Mouse (Mus musculus) heart, embryonic 16.5 days (tissue): ENCODE results near the gene Rtkn. TPM values are rescaled to one million over a fixed set of nuclear protein-coding genes. Genes with fewer than 3 reads are reported as not detected.

Source experiments
- ATAC-seq: fragments of 200-750 bp; cut with Nextera tagmentation; replicated peaks from 2 replicates; pipeline ENCODE4 v1.8.0; 2017; ENCODE audit warnings: moderate number of reproducible peaks; ENCODE audit not compliant: insufficient read depth, low FRiP score; ENCODE audit errors: extremely low read depth
- H3K27ac ChIP-seq: fragments of 300-500 bp; sonication (generic); 2 replicates; pipeline ENCODE4 v1.5.1; 2014; ENCODE audit warnings: mild to moderate bottlenecking, low read length, control low read depth, moderate library complexity
- H3K27me3 ChIP-seq: fragments of 300-500 bp; sonication (generic); 2 replicates; pipeline ENCODE4 v1.6.1; 2014; ENCODE audit warnings: low read length, mixed read lengths; ENCODE audit not compliant: control insufficient read depth, insufficient read depth
- H3K36me3 ChIP-seq: fragments of 300-500 bp; sonication (generic); 2 replicates; pipeline ENCODE4 v1.6.1; 2014; ENCODE audit not compliant: control insufficient read depth, insufficient read depth
- H3K4me1 ChIP-seq: fragments of 300-500 bp; sonication (generic); 2 replicates; pipeline ENCODE4 v1.6.1; 2014; ENCODE audit warnings: low read length, mixed read lengths; ENCODE audit not compliant: control insufficient read depth, insufficient read depth
- H3K4me2 ChIP-seq: fragments of 300-500 bp; sonication (generic); 2 replicates; pipeline ENCODE4 v1.6.1; 2014; ENCODE audit warnings: low read depth, mild to moderate bottlenecking, control low read depth, low read length
- H3K4me3 ChIP-seq: fragments of 300-500 bp; sonication (generic); 2 replicates; pipeline ENCODE4 v1.5.1; 2014; ENCODE audit warnings: mild to moderate bottlenecking, control low read depth, low read length
- H3K9ac ChIP-seq: fragments of 300-500 bp; sonication (generic); 2 replicates; pipeline ENCODE4 v1.6.1; 2014; ENCODE audit warnings: low read length, control low read depth
- H3K9me3 ChIP-seq: fragments of 300-500 bp; sonication (generic); replicated peaks from 2 replicates; pipeline ENCODE4 v1.6.1; 2016; ENCODE audit warnings: low read length; ENCODE audit not compliant: control insufficient read depth
- WGBS: fragments of 180-500 bp; shearing (Covaris S2); extraction: QIAGEN DNeasy Blood & Tissue Kit; methylation state at CpG from one replicate; pipeline ENCODE4 v1.1.7; 2014; 5-methylcytosine and 5-hydroxymethylcytosine counted together
- polyA plus RNA-seq: library from polyadenylated mRNA; unstranded; fragments of >200 nt; fragmentation: Nextera tagmentation; extraction: Ambion mirVana; gene quantifications from 2 replicates; pipeline ENCODE4 v1.2.1, GENCODE M21; 2015

The Rtkn gene
- polyA plus RNA-seq, 1 experiment from 2014 or later, result 21.1 TPM

DNA sequence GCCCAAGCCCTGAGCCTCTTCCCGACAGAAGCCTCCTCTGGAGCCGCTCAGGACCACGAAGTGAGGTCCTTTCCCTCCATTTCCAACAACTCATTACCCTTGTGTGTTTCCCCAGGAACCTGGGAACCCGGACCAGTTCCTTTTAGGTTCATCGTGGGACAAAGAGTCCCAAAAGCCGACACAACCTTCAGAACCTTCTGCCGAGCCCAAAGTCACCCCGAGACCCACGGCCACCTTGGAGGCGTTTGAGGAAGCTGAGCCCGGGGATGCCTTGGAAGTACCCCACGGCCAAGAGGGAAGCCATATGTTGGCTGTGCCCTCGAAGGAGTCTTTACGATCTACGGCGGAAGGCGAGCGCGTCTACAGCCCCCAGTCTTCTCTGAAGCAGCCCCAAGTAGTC, 26.2 kb downstream of the Rtkn start:
- no peaks in the 10 kb centered on the region for H3K9me3 ChIP-seq
- peaks cover 18% of the 10 kb centered on the region for H3K4me1 ChIP-seq
- no peak for ATAC-seq
- peaks cover 22% of the 10 kb centered on the region for H3K27me3 ChIP-seq
- no peak overlapping the region for H3K27ac ChIP-seq
- H3K4me3 ChIP-seq, result peak overlapping the region; percentile 53
- peak overlapping the region; percentile 65 for H3K9ac ChIP-seq
- H3K4me2 ChIP-seq, result peak overlapping the region; percentile 85
- WGBS, result 9% methylated on average over 19 of the region's 19 CpGs
- H3K36me3 ChIP-seq, result no peaks in the 10 kb centered on the region

DNA sequence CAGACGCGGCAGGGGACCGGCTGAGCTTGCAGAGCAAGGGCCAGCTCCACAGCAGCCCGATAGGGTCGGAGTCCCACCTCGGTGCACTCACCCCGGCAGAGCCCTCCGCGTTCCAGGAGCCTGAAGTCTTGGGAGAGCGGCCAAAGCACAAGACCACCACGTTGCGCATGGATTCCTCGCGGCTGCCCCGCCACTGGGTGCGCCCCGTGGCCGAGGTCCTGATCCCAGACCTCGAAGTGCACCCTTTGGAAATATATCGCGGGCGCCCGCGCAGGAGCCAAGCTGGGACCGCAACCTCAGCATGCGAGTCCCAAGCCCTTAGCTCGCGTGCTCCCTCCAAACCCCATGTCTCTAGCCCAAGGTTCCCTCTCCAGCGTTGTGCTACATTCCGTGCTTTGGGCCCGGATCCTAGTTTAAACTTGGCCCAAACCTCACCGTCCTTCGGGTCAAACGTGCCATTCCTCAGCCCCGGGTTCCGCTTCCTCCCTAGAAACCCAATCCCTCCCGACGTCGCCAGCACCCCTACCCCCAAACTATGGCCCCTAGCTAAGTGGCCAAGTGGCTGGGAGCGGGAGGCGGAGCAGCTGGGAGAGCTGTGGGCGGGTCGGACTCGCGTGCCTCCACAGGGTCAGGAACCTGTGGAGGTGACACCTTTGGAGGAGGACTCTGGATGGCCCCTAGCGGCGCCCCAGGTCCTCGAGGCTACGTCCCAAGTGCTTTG, 26.8 kb downstream of the Rtkn start:
- Histone ChIP-seq H3K4me2 (peak overlapping the region; percentile 85), H3K27ac (no peak overlapping the region), H3K4me1 (peaks cover 22% of the 10 kb centered on the region), H3K4me3 (peak overlapping the region; percentile 53), H3K9ac (peak overlapping the region; percentile 65), H3K36me3 (no peaks in the 10 kb centered on the region), H3K9me3 (no peaks in the 10 kb centered on the region), H3K27me3 (peaks cover 22% of the 10 kb centered on the region)
- no peak for ATAC-seq
- WGBS, result under 1% methylated on average over 49 of the region's 49 CpGs

DNA sequence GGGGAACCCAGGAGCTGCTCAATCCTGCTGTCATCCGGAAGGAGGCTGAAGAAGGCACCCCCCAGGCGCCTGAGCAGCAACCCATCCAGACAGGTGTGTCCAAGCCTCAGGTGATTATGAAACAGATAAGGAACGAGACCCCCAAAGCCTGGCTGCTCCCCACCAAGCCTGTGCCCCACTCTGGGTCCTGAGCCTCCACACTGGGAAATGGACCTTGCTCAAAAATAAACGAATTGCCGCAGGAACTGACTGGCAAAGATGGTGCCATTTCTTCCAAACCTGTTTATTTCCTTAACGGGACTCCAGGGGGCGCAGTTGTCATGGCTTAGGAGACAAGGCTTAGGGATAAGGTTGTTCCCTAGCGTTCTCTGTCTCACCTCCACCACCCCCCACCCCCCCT, 27.4 kb downstream of the Rtkn start:
- Histone ChIP-seq H3K27ac (no peak overlapping the region), H3K9ac (no peak overlapping the region), H3K9me3 (no peaks in the 10 kb centered on the region), H3K36me3 (no peaks in the 10 kb centered on the region), H3K4me1 (peaks cover 24% of the 10 kb centered on the region), H3K4me3 (peak overlapping the region; percentile 53), H3K27me3 (peaks cover 22% of the 10 kb centered on the region), H3K4me2 (peak overlapping the region; percentile 85)
- WGBS, result under 1% methylated on average over 8 of the region's 8 CpGs
- no peak for ATAC-seq

GRCm38 (mm10) chr6:83165026-83165606, 29.9 kb downstream of the Rtkn start:
- H3K27ac ChIP-seq, result peak overlapping the region; percentile 65
- ATAC-seq, result no peak
- H3K9me3 ChIP-seq, result no peaks in the 10 kb centered on the region

GRCm38 (mm10) chr6:83165607-83166242, 30.5 kb downstream of the Rtkn start, which contains the start of gene Dctn1:
Gene Dctn1 (plus strand): TSS chr6:83165920.
- Histone ChIP-seq H3K4me2 (peak within 1 kb of the TSS; percentile 85), H3K27me3 (peaks cover 18% of the 10 kb centered on the region), H3K27ac (peak within 1 kb of the TSS; percentile 65), H3K4me1 (peaks cover 24% of the 10 kb centered on the region), H3K9me3 (no peaks in the 10 kb centered on the region), H3K9ac (peak within 1 kb of the TSS; percentile 83), H3K4me3 (peak within 1 kb of the TSS; percentile 79), H3K36me3 (no peaks in the 10 kb centered on the region)
- ATAC-seq, result peak; percentile 82
- under 1% methylated on average over 56 of the region's 58 CpGs for WGBS

More at GRCm38 (mm10) chr6:83165026-83165606, 29.9 kb downstream of the Rtkn start:
- H3K4me2 ChIP-seq, result peak overlapping the region; percentile 85
- H3K36me3 ChIP-seq, result no peaks in the 10 kb centered on the region
- peak overlapping the region; percentile 79 for H3K4me3 ChIP-seq
- H3K4me1 ChIP-seq, result peaks cover 24% of the 10 kb centered on the region
- H3K9ac ChIP-seq, result peak overlapping the region; percentile 83
- peaks cover 22% of the 10 kb centered on the region for H3K27me3 ChIP-seq
- 6% methylated on average over 6 of the region's 6 CpGs for WGBS

- Histone ChIP-seq H3K36me3 (no peaks in the 10 kb centered on the region), H3K4me3 (peak overlapping the region; percentile 79), H3K27me3 (peaks cover 13% of the 10 kb centered on the region), H3K9me3 (no peaks in the 10 kb centered on the region), H3K9ac (peak overlapping the region; percentile 83), H3K4me2 (peak overlapping the region; percentile 85), H3K27ac (peak overlapping the region; percentile 65), H3K4me1 (peaks cover 23% of the 10 kb centered on the region)
- under 1% methylated on average over 12 of the region's 12 CpGs for WGBS
- 0 out of 2 replicates have a peak, but pooled peaks have one; percentile 4 for ATAC-seq
Observed at GRCm38 (mm10) chr6:83166243-83166630, 31.0 kb downstream of the Rtkn start.

DNA sequence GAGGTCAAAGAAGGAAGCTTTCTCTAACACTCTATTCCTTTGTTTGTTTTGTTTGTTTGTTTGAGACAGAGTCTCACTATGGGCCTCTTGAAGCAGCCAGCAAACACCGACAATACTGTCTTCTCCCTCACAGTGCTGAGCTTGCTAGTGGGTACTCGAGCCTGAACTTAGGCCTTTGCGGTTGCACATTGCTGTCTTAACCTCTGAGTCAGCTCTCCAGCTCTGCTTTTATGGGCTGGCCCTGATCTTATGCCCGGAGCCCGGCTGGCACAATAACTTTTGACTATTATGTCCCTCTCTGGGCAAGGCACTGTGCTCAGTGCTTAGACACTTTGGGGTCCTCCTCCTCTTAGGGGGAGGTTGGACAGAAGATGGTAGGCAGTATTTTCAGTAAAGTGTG, 34.6 kb downstream of the Rtkn start:
- H3K27ac ChIP-seq, result no peak overlapping the region
- H3K9me3 ChIP-seq, result no peaks in the 10 kb centered on the region
- H3K36me3 ChIP-seq, result no peaks in the 10 kb centered on the region
- 76% methylated on average over 5 of the region's 5 CpGs for WGBS
- H3K27me3 ChIP-seq, result no peaks in the 10 kb centered on the region
- H3K4me3 ChIP-seq, result no peak overlapping the region
- H3K9ac ChIP-seq, result no peak overlapping the region
- no peak overlapping the region for H3K4me2 ChIP-seq
- ATAC-seq, result no peak
- peaks cover 13% of the 10 kb centered on the region for H3K4me1 ChIP-seq

DNA sequence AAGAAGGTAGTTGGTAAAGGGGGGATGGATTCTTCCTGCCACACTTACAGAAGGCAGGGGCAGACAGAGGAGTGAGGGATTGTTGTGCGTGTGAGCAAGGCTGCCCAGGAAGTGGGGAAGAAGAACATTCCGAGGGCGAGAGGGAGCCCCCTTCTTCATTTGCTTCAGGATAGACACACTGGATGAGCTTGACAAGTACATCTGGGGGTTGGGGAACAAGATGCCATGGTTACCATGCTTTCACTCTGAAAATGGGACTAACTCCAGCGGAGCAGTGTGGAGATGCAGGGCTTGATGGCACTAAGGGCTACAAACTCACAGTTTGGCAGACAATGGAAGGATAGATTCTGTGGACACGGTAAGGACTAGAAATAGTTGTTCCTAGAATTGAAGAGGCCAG, 35.8 kb downstream of the Rtkn start:
- 82% methylated on average over 5 of the region's 5 CpGs for WGBS

More for the DNA sequence above, 35.8 kb downstream of the Rtkn start:
- H3K27ac ChIP-seq, result no peak overlapping the region
- H3K4me1 ChIP-seq, result peaks cover 9% of the 10 kb centered on the region
- H3K9me3 ChIP-seq, result no peaks in the 10 kb centered on the region
- no peak overlapping the region for H3K4me2 ChIP-seq
- no peaks in the 10 kb centered on the region for H3K36me3 ChIP-seq
- ATAC-seq, result no peak
- H3K9ac ChIP-seq, result no peak overlapping the region
- H3K4me3 ChIP-seq, result no peak overlapping the region
- no peaks in the 10 kb centered on the region for H3K27me3 ChIP-seq
